Mouse (Mus musculus) heart, adult 10 weeks (tissue): ENCODE measurements around the gene Fut4. TPM values are rescaled to one million over a fixed set of nuclear protein-coding genes. Genes with fewer than 3 reads are reported as not detected.

Experiments used
- polyA plus RNA-seq: library from polyadenylated mRNA; stranded (reverse); fragments of 350-450 nt; fragmentation: Illumina TruSeq; extraction: RNeasy Lipid Tissue Mini Kit (QIAGEN cat#74804); gene quantifications from one replicate; pipeline ENCODE4 v1.2.3, GENCODE M21; 2014; ENCODE audit warnings: low read depth, low replicate concordance

The Fut4 gene
- 0.63 TPM for polyA plus RNA-seq

GRCm38 (mm10) chr9:14752001-14752522 lies at the start of gene Fut4:
TSS of gene Fut4 (minus strand) at chr9:14752393.

GRCm38 (mm10) chr9:14784039-14785002 lies 32.1 kb upstream of the Fut4 start, which contains the start of the genes Mre11a and Ankrd49:
TSS of gene Mre11a (plus strand) at chr9:14784654.
TSS of gene Ankrd49 (minus strand) at chr9:14784856.

GRCm38 (mm10) chr9:14770803-14771471 lies 18.7 kb upstream of the Fut4 start, which contains the start of gene 1700012B09Rik:
TSS of gene 1700012B09Rik (minus strand) at chr9:14771030.

GRCm38 (mm10) chr9:14740151-14740924 lies 11.9 kb downstream of the Fut4 start, which contains the start of gene Piwil4:
TSS of gene Piwil4 (minus strand) at chr9:14740733.

Other genes with a start within 250 kb of the Fut4 start
- 32.4 TPM for gene Amotl1, start 107.3 kb downstream of the Fut4 start, polyA plus RNA-seq
- not detected for gene Piwil4, start 11.7 kb downstream of the Fut4 start, polyA plus RNA-seq
- gene 1700012B09Rik, start 18.6 kb upstream of the Fut4 start, polyA plus RNA-seq, result not detected
- gene Mre11a, start 32.3 kb upstream of the Fut4 start, polyA plus RNA-seq, result 7.4 TPM
- gene Ankrd49, start 32.5 kb upstream of the Fut4 start, polyA plus RNA-seq, result 10.9 TPM
- gene Gpr83, start 107.8 kb upstream of the Fut4 start, polyA plus RNA-seq, result not detected
- gene Izumo1r, start 151.6 kb upstream of the Fut4 start, polyA plus RNA-seq, result not detected